Mouse (Mus musculus): ENCODE results near the gene Olfr1048. TPM values are rescaled to one million over a fixed set of nuclear protein-coding genes. Genes with fewer than 3 reads are reported as not detected.

Olfr1048 gene
- not detected in 2 replicates for polyA plus RNA-seq (2012; rRNA removed; ENCODE audit: low replicate concordance)

GRCm38 (mm10) chr2:86240189-86240588 lies at the start of gene Olfr1048:
Gene Olfr1048 (minus strand): TSS chr2:86240289.

GRCm38 (mm10) chr2:86278988-86279387 lies 38.9 kb upstream of the Olfr1048 start, which contains the start of gene Olfr1051:
Gene Olfr1051 (minus strand): TSS chr2:86279088.

DNA sequence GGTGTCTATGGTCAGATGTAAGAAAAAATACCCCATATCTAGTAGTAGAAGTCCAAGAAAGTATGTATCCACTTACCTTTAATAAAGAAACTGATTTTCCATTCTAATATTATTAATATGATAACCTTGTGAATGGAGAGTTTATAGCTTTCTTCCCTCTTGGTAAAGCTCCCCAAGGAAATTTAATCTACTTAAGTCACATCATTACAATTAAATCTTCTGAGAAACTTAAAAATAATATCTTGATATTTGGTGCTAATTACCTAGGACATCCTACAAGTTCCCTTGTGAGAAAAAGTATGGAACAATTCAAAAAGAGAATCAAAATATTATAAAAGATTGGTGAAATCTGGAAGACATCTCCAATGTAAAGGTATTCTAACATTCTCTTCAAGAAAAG lies 18.1 kb upstream of the Olfr1048 start, which contains the start of gene Olfr1049:
TSS of gene Olfr1049 (minus strand) at position 101 of the 400 bp plus-strand sequence.

DNA sequence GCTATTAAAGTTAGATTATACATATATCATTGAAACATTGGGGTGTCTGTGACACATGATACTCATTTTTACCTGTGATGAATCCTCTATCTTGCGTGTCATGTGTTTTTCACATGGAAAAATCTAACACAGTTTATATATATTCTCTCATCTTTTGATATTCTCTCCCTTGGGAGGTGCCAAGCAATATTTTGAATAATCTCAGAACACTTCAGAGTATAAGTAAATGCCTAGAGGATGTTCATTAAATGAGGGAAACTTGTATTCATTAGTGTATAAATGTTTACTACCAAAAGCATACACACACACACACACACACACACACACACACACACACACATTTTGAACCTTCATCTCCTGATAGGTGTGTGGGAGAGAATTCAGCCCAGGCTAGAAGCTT lies 8.8 kb downstream of the Olfr1048 start, which contains the start of gene Olfr1047:
TSS of gene Olfr1047 (minus strand) at position 101 of the 400 bp plus-strand sequence.

DNA sequence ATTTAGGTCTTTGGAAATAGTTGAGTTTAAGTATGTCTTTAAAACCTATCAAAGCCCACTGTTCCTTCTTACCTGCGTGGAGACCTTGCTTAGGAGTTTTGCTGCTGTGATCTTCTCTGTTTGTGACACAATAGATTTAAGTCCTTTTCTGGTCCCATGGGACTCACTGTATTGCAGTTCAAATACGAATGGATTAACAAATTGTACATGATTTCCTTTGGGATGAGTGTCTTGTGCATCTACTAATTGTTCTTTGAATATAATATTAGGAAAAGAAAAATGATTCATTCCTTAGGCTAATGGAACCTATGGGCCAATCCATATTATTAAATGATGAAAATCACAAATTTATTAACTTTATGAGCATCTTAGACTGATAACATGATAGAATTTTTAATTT lies 20.9 kb downstream of the Olfr1048 start, which contains the start of gene Olfr1046:
TSS of gene Olfr1046 (minus strand) at position 101 of the 400 bp plus-strand sequence.

GRCm38 (mm10) chr2:86202909-86203308 lies 37.2 kb downstream of the Olfr1048 start, which contains the start of gene Olfr1045:
Gene Olfr1045 (minus strand): TSS chr2:86203009.

DNA sequence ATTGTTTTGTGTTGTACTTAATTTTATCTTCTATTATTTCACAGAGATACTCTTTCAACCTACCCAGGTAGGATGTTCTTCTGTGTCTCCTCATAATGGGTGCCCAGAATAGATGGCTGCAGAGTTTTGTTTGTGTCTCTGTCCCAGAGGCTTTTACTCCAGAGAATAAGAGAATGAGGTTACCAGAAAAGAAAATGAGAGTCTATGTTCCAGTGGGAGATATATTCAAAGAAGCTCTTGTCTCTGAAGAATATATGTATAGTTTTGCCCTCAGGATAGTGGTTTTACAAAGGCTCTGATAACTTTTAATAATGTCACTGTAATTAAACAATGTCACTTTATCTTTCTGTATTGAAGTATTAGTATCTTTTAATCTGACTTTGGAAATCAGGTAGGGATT lies 54.5 kb downstream of the Olfr1048 start, which contains the start of gene Olfr52:
TSS of gene Olfr52 (minus strand) at position 101 of the 400 bp plus-strand sequence.

Other genes with a start within 250 kb of the Olfr1048 start
- gene Olfr1031, start 250.0 kb downstream of the Olfr1048 start, polyA plus RNA-seq (2012; rRNA removed; ENCODE audit: low replicate concordance) = not detected in 2 replicates
- gene Olfr1032, start 234.7 kb downstream of the Olfr1048 start, polyA plus RNA-seq (2012; rRNA removed; ENCODE audit: low replicate concordance) = not detected in 2 replicates
- 1.3 and 1.7 TPM in 2 replicates for gene Olfr1033, start 219.7 kb downstream of the Olfr1048 start, polyA plus RNA-seq (2012; rRNA removed; ENCODE audit: low replicate concordance)
- 0.23 and 0.26 TPM in 2 replicates for gene Olfr1034, start 194.4 kb downstream of the Olfr1048 start, polyA plus RNA-seq (2012; rRNA removed; ENCODE audit: low replicate concordance)
- gene Olfr1036, start 166.3 kb downstream of the Olfr1048 start, polyA plus RNA-seq (2012; rRNA removed; ENCODE audit: low replicate concordance) = not detected in 2 replicates
- not detected in 2 replicates for gene Olfr1037, start 152.9 kb downstream of the Olfr1048 start, polyA plus RNA-seq (2012; rRNA removed; ENCODE audit: low replicate concordance)
- gene Olfr1039, start 104.4 kb downstream of the Olfr1048 start, polyA plus RNA-seq (2012; rRNA removed; ENCODE audit: low replicate concordance) = not detected in 2 replicates
- gene Olfr1040, start 93.6 kb downstream of the Olfr1048 start, polyA plus RNA-seq (2012; rRNA removed; ENCODE audit: low replicate concordance) = not detected in 2 replicates
- not detected in 2 replicates for gene Olfr1042, start 78.5 kb downstream of the Olfr1048 start, polyA plus RNA-seq (2012; rRNA removed; ENCODE audit: low replicate concordance)
- not detected in 2 replicates for gene Olfr1043, start 72.8 kb downstream of the Olfr1048 start, polyA plus RNA-seq (2012; rRNA removed; ENCODE audit: low replicate concordance)
- not detected in 2 replicates for gene Olfr1044, start 62.5 kb downstream of the Olfr1048 start, polyA plus RNA-seq (2012; rRNA removed; ENCODE audit: low replicate concordance)
- not detected in 2 replicates for gene Olfr52, start 54.6 kb downstream of the Olfr1048 start, polyA plus RNA-seq (2012; rRNA removed; ENCODE audit: low replicate concordance)
- gene Olfr1045, start 37.3 kb downstream of the Olfr1048 start, polyA plus RNA-seq (2012; rRNA removed; ENCODE audit: low replicate concordance) = not detected in 2 replicates
- gene Olfr1046, start 21.0 kb downstream of the Olfr1048 start, polyA plus RNA-seq (2012; rRNA removed; ENCODE audit: low replicate concordance) = not detected in 2 replicates
- gene Olfr1047, start 8.9 kb downstream of the Olfr1048 start, polyA plus RNA-seq (2012; rRNA removed; ENCODE audit: low replicate concordance) = not detected in 2 replicates
- gene Olfr1049, start 18.0 kb upstream of the Olfr1048 start, polyA plus RNA-seq (2012; rRNA removed; ENCODE audit: low replicate concordance) = not detected in 2 replicates
- gene Olfr1051, start 38.8 kb upstream of the Olfr1048 start, polyA plus RNA-seq (2012; rRNA removed; ENCODE audit: low replicate concordance) = not detected in 2 replicates
- gene Olfr1052, start 52.2 kb upstream of the Olfr1048 start, polyA plus RNA-seq (2012; rRNA removed; ENCODE audit: low replicate concordance) = not detected in 2 replicates
- gene Olfr1053, start 75.0 kb upstream of the Olfr1048 start, polyA plus RNA-seq (2012; rRNA removed; ENCODE audit: low replicate concordance) = not detected in 2 replicates
- gene Olfr1054, start 95.1 kb upstream of the Olfr1048 start, polyA plus RNA-seq (2012; rRNA removed; ENCODE audit: low replicate concordance) = not detected in 2 replicates
- gene Olfr1055, start 110.0 kb upstream of the Olfr1048 start, polyA plus RNA-seq (2012; rRNA removed; ENCODE audit: low replicate concordance) = not detected in 2 replicates
- gene Olfr1056, start 122.2 kb upstream of the Olfr1048 start, polyA plus RNA-seq (2012; rRNA removed; ENCODE audit: low replicate concordance) = not detected in 2 replicates
- gene Olfr1057, start 138.1 kb upstream of the Olfr1048 start, polyA plus RNA-seq (2012; rRNA removed; ENCODE audit: low replicate concordance) = not detected in 2 replicates
- gene Olfr1058, start 148.3 kb upstream of the Olfr1048 start, polyA plus RNA-seq (2012; rRNA removed; ENCODE audit: low replicate concordance) = not detected in 2 replicates
- not detected in 2 replicates for gene Olfr1061, start 173.8 kb upstream of the Olfr1048 start, polyA plus RNA-seq (2012; rRNA removed; ENCODE audit: low replicate concordance)
- not detected in 2 replicates for gene Olfr1062, start 186.5 kb upstream of the Olfr1048 start, polyA plus RNA-seq (2012; rRNA removed; ENCODE audit: low replicate concordance)
- not detected in 2 replicates for gene Olfr1065, start 210.3 kb upstream of the Olfr1048 start, polyA plus RNA-seq (2012; rRNA removed; ENCODE audit: low replicate concordance)
- gene Olfr1066, start 216.0 kb upstream of the Olfr1048 start, polyA plus RNA-seq (2012; rRNA removed; ENCODE audit: low replicate concordance) = not detected in 2 replicates
- gene Olfr228, start 247.1 kb upstream of the Olfr1048 start, polyA plus RNA-seq (2012; rRNA removed; ENCODE audit: low replicate concordance) = not detected in 2 replicates

All from subcutaneous adipose tissue, adult 2 months (tissue).